Mouse (Mus musculus): Measurements from ENCODE around the gene Bcar3. TPM values are rescaled to one million over a fixed set of nuclear protein-coding genes. Genes with fewer than 3 reads are reported as not detected.

Gene Bcar3
- polyA plus RNA-seq, 1 experiment: 47.6 TPM

DNA sequence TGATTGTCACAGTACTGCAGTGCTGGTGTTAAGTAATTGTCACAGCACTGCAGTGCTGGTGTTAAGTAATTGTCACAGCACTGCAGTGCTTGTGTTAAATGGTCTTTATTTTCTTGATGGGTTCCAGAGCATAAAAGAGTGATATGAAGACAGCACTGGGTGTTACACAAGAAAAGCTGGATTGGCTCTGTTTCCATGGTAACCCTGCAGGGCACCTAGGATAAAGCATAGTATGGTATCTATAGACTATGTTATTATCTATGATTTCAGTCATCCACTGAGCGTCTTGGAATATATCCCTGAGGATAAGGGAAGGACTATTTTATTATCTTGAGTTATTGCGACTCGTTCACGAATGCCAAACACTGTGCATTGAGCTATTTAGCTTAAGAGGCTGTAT, 162.9 kb downstream of the Bcar3 start:
- no peak for DNase-seq
- WGBS: 85% methylated on average over 4 of the region's 4 CpGs
- TF ChIP-seq CTCF (IDR thresholded peaks at IDR 0.05; ENCODE audit: insufficient read depth, low read length) (no peak), POLR2A (IDR thresholded peaks at IDR 0.05; ENCODE audit: borderline replicate concordance, extremely low read depth, low read depth, low read length) (no peak)
- no peak overlapping the region for H3K4me3 ChIP-seq (replicated peaks; ENCODE audit: extremely low read depth, low read depth, low read length)
- H3K4me1 ChIP-seq (ENCODE audit: control insufficient read depth, insufficient read depth, low read length): peaks cover 3% of the 10 kb centered on the region; the same call in 1 of the 2 replicates

DNA sequence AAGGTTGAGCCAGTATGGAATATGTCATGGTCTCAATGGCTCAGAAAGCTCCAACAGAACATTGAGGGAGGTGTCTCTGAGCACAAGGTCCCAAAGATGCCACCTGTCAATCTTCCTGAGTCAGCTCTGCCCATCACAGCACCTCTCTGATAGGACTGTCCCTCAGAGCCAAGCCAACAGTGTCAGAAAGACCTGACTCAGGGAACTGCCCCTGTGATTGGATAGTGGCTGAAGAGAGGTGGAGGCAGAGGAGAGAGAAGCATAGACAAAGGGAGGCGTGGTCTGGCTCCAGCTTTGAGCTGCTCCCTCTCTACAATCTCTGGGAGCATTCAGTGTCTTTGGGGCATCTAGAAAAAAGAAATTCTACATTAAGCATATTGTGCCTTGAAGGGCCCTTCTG, 163.8 kb downstream of the Bcar3 start:
- Histone ChIP-seq H3K4me3 (replicated peaks; ENCODE audit: extremely low read depth, low read depth, low read length) (no peak overlapping the region), H3K4me1 (ENCODE audit: control insufficient read depth, insufficient read depth, low read length) (peaks cover 3% of the 10 kb centered on the region; the same call in 1 of the 2 replicates)
- WGBS: 93% methylated on average over 1 of the region's 1 CpGs
- DNase-seq: no peak
- TF ChIP-seq POLR2A (IDR thresholded peaks at IDR 0.05; ENCODE audit: borderline replicate concordance, extremely low read depth, low read depth, low read length) (no peak), CTCF (IDR thresholded peaks at IDR 0.05; ENCODE audit: insufficient read depth, low read length) (no peak)

- DNase-seq: no peak
- Histone ChIP-seq H3K4me3 (replicated peaks; ENCODE audit: extremely low read depth, low read depth, low read length) (no peak overlapping the region), H3K4me1 (ENCODE audit: control insufficient read depth, insufficient read depth, low read length) (peaks cover 6% of the 10 kb centered on the region)
- WGBS: 46% methylated on average over 8 of the region's 8 CpGs
- no peak for TF ChIP-seq POLR2A (IDR thresholded peaks at IDR 0.05; ENCODE audit: borderline replicate concordance, extremely low read depth, low read depth, low read length)
- TF ChIP-seq CTCF (IDR thresholded peaks at IDR 0.05; ENCODE audit: insufficient read depth, low read length): no peak
Measured at GRCm38 (mm10) chr3:122458743-122459142, 164.8 kb downstream of the Bcar3 start.

DNA sequence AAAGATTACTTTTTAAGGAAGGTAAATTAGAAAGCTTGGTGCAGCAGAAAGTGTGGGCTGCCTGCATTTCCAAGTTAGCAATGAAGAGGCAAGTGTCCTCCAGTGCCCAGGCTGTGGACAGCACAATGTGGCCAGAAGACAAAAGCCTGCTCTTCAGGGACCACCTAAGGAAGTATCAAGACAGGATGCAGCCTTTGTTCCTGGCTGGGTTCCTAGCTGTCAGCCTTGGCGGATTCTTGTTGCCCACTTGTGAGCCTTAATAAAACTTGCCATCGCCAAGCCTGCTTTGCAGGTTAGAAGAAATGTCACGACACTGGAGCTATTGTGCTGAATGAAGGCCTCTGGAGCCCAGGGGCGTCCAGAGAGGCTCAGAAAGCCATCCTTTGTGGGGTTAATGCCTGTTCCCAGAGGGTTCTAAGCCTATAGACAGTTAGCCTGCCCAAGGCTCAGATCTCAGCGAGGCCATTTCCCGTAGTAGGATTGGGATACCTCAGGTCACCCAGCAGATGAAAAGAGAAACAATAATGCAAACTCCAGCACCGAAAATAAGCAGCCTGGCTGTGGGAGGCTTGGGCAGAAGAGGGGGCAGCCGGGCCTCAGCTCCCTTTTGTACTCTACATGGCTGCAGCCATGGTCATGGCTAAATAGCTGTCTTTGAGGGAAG, 167.0 kb downstream of the Bcar3 start:
- WGBS: 55% methylated on average over 8 of the region's 8 CpGs
- no peak for TF ChIP-seq POLR2A (IDR thresholded peaks at IDR 0.05; ENCODE audit: borderline replicate concordance, extremely low read depth, low read depth, low read length)
- TF ChIP-seq CTCF (IDR thresholded peaks at IDR 0.05; ENCODE audit: insufficient read depth, low read length): no peak
- H3K4me3 ChIP-seq (replicated peaks; ENCODE audit: extremely low read depth, low read depth, low read length): no peak overlapping the region
- DNase-seq: no peak
- peaks cover 6% of the 10 kb centered on the region for H3K4me1 ChIP-seq (ENCODE audit: control insufficient read depth, insufficient read depth, low read length)

GRCm38 (mm10) chr3:122461512-122461881, 167.6 kb downstream of the Bcar3 start:
- 83% methylated on average over 11 of the region's 11 CpGs for WGBS
- peaks cover 6% of the 10 kb centered on the region for H3K4me1 ChIP-seq (ENCODE audit: control insufficient read depth, insufficient read depth, low read length)
- TF ChIP-seq POLR2A (IDR thresholded peaks at IDR 0.05; ENCODE audit: borderline replicate concordance, extremely low read depth, low read depth, low read length): no peak
- TF ChIP-seq CTCF (IDR thresholded peaks at IDR 0.05; ENCODE audit: insufficient read depth, low read length): no peak
- no peak for DNase-seq
- no peak overlapping the region for H3K4me3 ChIP-seq (replicated peaks; ENCODE audit: extremely low read depth, low read depth, low read length)

DNA sequence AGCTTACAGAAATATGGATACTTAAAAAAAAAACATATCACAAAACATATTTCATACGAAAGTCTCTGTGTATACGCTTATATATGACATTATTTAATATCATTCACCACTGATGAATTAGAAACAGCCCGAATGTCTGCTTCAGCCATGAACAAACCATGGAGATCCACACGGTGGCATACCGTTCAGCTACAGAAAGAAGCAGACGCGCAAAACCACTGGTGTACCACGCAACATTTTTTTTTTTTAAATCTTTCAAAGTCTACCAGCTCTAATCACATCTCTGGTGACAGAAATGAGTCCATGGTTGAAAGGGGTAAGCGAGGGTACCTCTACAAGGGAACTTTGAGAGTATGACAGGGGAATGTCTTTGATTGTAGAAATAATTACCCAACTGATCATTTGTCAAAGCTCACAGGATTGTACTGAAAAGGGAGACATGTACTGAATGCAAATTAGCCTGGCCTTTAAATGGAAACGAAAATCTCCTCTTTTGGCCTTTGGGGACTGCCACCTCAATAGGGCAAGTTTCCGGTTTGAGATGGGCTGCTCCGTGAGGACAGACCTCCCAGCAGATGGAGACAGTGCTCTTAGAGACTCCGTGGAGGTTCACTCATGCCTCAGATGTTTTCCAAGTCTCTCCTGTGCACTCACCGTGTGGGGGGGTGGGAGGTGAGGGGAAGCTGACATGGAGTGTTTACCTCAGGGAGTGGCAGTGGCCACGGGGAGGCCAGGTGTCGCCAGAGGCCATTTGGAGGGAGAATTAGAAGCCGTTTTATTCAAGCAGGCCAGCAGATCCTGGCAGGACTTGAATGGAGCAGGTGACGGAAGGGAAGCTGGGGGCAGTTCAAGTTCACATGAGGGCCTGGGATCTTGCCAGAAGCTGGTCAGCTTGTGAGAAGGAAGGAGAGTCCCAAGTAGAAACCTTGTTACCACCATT, 168.3 kb downstream of the Bcar3 start:
- H3K4me1 ChIP-seq (ENCODE audit: control insufficient read depth, insufficient read depth, low read length): peaks cover 6% of the 10 kb centered on the region
- 54% methylated on average over 18 of the region's 18 CpGs for WGBS
- peak; percentile 66 for DNase-seq
- TF ChIP-seq CTCF (IDR thresholded peaks at IDR 0.05; ENCODE audit: insufficient read depth, low read length) (0 out of 2 replicates have a peak, but pooled peaks have one; percentile 4), POLR2A (IDR thresholded peaks at IDR 0.05; ENCODE audit: borderline replicate concordance, extremely low read depth, low read depth, low read length) (no peak)
- no peak overlapping the region for H3K4me3 ChIP-seq (replicated peaks; ENCODE audit: extremely low read depth, low read depth, low read length)

DNA sequence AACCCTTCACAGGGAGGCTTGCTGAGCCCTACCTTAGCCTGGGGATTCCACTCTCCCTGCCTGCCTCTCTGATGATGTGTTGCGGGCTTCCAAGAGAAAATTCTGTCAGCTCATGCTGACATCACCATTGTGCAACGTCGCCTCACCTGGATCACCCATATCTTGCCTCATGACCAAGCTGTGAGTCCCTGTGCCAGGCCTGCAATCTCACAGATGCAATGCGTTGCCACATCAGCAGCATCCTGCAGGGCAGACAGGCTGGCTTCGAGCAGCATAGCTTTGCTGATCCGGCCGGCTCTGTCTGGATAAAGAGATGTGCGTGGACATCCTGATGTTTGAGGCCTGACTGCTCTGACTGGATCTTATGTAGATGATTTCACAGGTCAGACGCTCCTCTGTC, 169.2 kb downstream of the Bcar3 start:
- no peak for DNase-seq
- H3K4me3 ChIP-seq (replicated peaks; ENCODE audit: extremely low read depth, low read depth, low read length): no peak overlapping the region
- H3K4me1 ChIP-seq (ENCODE audit: control insufficient read depth, insufficient read depth, low read length): peaks cover 6% of the 10 kb centered on the region
- 85% methylated on average over 9 of the region's 9 CpGs for WGBS
- TF ChIP-seq CTCF (IDR thresholded peaks at IDR 0.05; ENCODE audit: insufficient read depth, low read length): no peak
- no peak for TF ChIP-seq POLR2A (IDR thresholded peaks at IDR 0.05; ENCODE audit: borderline replicate concordance, extremely low read depth, low read depth, low read length)

GRCm38 (mm10) chr3:122466100-122466730, 172.3 kb downstream of the Bcar3 start:
- WGBS: 28% methylated on average over 9 of the region's 9 CpGs
- H3K4me1 ChIP-seq (ENCODE audit: control insufficient read depth, insufficient read depth, low read length): peaks cover 3% of the 10 kb centered on the region
- no peak overlapping the region for H3K4me3 ChIP-seq (replicated peaks; ENCODE audit: extremely low read depth, low read depth, low read length)
- DNase-seq: peak; percentile 45
- TF ChIP-seq CTCF (IDR thresholded peaks at IDR 0.05; ENCODE audit: insufficient read depth, low read length) (peak; percentile 38; the same call in 1 of the 2 replicates), POLR2A (IDR thresholded peaks at IDR 0.05; ENCODE audit: borderline replicate concordance, extremely low read depth, low read depth, low read length) (no peak)

DNA sequence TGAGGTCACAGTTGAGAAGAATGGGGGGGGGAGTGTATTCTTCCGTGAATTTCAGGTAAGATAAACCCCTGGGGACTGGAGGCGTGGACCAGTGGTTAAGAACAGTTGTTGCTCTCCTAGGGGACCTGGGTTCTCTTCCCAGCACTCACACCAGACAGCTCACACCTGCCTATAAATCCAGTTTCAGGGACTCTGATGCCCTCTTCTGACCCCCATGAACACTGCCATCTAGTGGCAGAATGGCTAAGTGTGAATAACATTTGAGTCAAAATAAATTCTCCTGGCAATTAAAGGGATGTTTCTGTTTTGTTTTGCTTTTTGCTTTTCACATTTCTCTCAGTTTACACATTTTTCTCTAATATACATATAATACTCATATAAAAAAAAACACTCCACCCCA, 174.0 kb downstream of the Bcar3 start:
- 78% methylated on average over 2 of the region's 2 CpGs for WGBS
- no peak for DNase-seq
- H3K4me3 ChIP-seq (replicated peaks; ENCODE audit: extremely low read depth, low read depth, low read length): no peak overlapping the region
- peaks cover 8% of the 10 kb centered on the region; the same call in 1 of the 2 replicates for H3K4me1 ChIP-seq (ENCODE audit: control insufficient read depth, insufficient read depth, low read length)
- TF ChIP-seq CTCF (IDR thresholded peaks at IDR 0.05; ENCODE audit: insufficient read depth, low read length) (peak; percentile 29), POLR2A (IDR thresholded peaks at IDR 0.05; ENCODE audit: borderline replicate concordance, extremely low read depth, low read depth, low read length) (no peak)

Measured in lung, adult 2 months (tissue).